Mouse (Mus musculus) activated CD4-positive, CD25-positive, alpha-beta regulatory T cell, adult 4 months (primary cell): ENCODE results near the gene Gpc3. TPM values are rescaled to one million over a fixed set of nuclear protein-coding genes. Genes with fewer than 3 reads are reported as not detected.
"Not testable (repeated sequence)": the region's sequence is repeated elsewhere in the genome, so short reads cannot be mapped to it uniquely, and the experiment has no call there.

Source experiments
- ATAC-seq: one replicate; pipeline ENCODE4 v1.8.0; 2017
- polyA plus RNA-seq, 2 experiments: library from polyadenylated mRNA; unstranded; fragments of 100-300 nt; shearing (Covaris generic); gene quantifications; one replicate each; pipeline ENCODE4 v1.2.1; 2017

Gene Gpc3
- polyA plus RNA-seq, 2 experiments from 2014 or later = not detected

DNA sequence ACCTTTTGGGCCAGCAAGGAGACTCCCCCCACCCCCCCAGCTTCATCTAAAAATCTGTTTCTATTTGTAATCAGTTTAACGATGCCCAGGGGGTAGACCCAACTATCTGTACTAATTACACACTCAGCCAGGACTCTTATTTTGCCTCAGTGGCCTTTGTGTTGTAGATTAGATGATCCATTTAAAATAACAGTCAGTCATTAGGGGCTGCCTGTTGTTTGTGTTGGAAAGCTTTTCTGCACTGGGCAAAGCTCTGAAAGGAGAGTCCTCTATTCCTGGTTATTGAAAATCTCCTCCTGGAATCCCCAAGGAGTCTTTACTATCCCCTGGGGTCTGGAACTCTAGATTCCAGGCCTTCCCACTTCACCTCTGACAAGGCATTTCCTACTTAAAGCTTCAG lies 336.2 kb downstream of the Gpc3 start:
- ATAC-seq = no peak

DNA sequence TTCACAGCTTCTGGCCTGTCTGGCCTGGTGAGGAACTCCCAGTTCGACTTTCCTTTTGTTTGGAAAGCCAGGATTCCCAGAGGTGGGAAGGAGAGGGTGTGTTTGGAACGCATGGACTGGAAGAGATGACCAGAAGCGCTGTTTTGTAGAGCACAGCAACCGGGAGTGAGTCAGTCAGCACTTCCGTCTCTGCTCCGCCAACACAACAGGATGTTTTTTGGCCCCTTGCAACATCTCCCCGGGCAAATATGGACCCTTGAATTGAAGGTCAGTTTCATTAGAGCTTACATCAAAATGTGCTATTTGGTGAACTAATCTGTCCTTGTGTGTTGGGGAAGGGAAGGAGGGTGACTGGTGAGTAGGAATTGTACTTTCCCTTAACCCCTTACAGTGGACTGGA lies 340.7 kb downstream of the Gpc3 start:
- no peak for ATAC-seq

DNA sequence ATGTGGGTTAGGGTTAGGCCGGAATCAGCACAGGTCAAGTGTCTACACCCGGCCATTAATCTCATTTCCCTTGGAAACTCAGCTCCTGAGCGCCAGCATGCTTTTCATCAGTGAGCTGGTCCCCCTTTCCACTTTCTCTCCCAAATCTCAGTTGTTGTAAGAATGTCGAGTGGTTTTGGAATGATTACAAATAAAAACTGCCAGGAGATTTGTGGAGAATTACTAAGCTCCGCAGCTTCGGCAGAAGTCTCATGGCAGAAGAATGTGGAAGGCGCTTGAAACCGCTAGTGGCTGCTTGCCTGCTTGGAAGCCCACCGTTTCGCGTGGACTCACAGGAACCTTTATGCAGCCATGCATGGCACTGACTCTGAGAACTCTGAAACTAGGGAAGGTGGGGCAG lies 351.8 kb downstream of the Gpc3 start:
- ATAC-seq = no peak

DNA sequence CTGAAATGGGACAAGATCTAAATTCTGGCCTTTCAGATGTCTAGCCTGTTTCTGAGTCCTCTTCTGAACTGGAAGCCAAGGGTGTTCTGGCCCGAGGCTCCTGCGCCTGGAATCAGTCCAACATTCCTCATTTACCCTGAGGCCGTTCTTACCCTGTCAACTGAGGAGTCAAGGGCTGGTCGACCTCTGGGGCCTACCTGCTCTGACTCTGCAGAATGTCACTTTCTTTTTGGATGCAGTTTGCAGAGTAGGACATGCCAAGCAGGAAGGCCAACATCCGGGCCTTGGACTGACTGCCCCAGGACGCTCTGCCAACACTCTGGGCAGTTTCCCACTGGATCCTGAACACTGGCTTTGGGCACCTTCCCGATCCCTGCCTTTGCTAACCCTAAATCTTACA lies 352.2 kb downstream of the Gpc3 start:
- ATAC-seq = no peak

DNA sequence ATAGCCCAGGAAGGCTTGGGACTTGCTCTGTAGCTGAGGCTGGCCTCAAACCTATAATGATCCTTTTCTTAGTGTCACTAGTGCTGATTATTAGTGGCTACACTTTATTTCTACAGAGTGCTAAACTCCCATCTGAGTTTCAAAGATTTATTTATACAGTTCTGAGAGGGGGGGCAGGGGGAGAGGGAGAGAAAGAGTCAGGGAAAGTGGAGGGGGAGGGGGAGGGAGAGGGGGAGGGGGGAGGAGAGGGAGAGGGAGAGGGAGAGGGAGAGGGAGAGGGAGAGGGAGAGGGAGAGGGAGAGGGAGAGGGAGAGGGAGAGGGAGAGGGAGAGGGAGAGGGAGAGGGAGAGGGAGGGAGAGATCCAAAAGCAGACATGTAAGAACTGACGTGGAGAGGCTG lies 354.0 kb downstream of the Gpc3 start:
- not testable (repeated sequence) for ATAC-seq

DNA sequence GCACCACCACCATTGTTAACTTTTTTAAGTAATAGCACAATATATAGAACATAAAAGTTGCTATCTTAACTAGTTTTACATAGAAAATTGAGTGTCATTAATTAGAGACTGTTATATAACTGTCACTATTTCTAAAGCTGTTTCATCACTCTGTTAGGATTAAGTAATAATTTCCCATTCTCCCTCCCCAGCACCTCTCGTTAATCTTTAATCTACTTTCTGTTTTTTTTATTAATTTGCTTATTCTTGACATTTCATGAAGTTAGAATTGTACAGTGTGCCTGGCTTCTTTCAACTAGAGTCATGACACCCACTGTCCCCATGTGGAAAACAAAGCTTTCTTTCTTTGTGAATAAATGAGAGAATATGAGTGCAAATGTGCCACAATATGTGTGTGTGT lies 359.2 kb downstream of the Gpc3 start:
- no peak for ATAC-seq

DNA sequence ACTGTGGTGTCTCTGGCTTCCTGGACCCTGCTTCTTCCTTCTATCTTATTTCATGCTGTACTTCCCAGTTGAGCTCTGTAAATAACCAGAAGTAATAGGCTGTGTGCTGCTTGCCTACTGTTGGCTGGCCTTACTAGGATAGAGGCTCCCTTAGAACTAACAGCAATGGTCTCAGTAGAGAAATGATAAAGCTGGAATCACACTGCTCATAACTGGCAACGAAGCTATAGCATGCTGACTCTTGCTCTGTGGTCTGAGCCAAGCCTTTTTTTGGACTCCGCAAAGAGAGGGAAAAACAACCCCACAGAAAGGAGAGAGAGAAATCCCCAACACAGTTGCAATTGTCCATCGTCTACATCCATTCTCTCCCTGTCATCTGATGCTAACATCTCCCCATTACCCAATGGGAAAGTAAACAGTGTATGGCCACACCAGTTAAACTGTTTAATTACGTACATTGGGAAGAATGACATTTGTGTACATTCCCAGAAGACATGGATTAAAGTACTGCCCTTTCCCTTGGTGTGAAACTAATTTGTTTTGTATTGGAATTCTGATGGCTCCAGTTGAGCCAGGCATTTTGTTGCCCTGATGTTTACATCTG lies 368.0 kb downstream of the Gpc3 start:
- no peak for ATAC-seq

DNA sequence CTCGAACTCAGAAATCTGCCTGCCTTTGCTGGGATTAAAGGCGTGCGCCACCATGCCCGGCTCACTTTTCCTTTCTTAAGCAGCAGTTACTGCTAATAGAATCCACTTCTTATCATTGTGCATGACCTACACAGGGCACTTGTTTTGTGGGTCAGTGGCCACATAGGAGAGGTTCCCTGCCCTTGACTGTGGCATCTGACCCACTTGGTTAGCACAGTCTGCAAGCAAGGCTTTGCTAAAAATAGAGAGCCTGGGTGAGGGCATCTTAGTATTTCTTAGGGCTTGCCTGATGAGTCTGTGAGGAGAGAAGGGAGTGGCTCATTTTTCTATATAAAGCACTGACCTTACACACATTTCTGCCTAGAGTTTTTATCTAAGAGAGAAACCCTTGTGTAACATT lies 376.3 kb downstream of the Gpc3 start:
- ATAC-seq = no peak

DNA sequence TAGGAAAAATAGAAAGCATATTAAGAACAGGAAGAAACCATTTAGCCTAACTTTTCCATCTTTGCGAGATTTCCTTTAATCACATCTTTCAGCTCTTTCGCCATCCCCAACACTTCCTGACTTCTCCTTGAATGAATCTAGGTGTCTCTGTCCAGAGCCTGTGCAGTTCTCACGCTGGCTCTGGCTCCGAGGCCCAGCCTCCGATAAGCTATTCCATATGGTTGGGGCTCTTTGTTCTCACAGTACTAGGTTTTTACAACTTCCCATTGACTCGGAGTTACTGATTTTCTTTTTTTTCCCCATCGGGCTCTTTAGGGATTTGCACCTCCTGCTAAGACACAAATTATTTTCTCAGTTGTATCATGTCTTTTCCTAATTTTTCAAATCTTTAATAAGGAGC lies 381.8 kb downstream of the Gpc3 start:
- ATAC-seq = no peak

DNA sequence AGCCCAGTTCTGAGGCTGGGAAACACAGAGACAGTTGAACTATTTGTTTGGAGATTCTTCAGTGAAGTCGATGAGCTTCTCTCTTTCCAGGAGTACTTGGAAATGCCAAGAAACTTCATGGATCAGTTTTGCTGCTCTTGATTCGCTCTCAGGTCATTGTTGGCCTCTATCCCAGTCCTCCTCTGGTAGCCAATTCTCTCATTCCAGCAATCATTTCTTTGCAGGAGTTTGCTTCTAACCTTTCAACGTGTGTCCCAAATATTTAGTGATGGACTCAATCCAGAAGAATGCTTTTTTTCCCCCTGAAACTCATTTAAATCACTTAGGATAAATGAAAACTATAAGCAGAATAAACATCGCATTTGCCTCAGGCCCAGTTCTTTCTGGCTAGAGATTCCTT lies 383.0 kb downstream of the Gpc3 start:
- no peak for ATAC-seq

Other genes with a start within 250 kb of the Gpc3 start
- gene Ccdc160, start 177.2 kb upstream of the Gpc3 start, polyA plus RNA-seq = not detected